Mouse (Mus musculus): ENCODE results near the gene Mgat2.
"Not testable (repeated sequence)": the region's sequence is repeated elsewhere in the genome, so short reads cannot be mapped to it uniquely, and the experiment has no call there.

The Mgat2 gene

DNA sequence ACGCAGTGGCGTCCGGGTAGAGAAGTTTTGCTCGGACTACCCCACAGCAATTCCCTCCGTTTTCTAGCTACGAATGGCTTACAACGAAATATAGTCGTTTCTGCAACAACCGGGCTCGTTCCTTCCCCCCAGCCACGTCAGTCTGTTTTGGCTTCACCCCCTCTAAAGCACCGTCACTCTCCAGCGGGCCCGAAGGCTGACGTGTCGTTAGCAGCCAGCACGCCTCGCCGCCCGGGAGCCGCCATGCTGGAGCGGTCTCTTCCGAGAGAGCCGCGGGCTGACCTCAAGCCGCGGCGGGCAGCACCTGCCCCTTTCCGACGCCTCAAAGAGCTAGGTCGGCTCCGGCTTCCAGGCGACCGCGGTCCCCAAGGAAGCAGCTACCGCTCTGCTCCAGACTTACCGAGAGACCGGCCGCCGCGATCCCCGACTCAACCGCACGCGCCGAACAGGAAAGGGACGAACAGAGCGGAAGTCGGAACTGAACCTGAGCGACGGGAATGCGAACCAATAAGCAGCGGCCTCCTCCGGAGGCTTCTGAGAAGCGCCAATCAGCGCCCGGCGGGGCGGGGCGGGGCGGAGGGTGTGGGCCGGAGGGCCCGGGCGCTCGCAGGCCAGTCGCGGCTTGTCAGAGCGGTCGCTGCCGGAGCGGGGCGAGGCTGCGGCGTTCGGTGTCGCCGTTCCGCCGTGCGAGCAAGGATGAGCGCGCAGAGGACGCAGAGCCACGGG, at the start of gene Mgat2, which contains the start of gene Rpl36al:
Mgat2 (plus strand) TSS at position 575 of the 726 bp plus-strand sequence.
Rpl36al (minus strand) TSS at position 501 of the 726 bp plus-strand sequence.
- DNase-seq, result peak; percentile 99

DNA sequence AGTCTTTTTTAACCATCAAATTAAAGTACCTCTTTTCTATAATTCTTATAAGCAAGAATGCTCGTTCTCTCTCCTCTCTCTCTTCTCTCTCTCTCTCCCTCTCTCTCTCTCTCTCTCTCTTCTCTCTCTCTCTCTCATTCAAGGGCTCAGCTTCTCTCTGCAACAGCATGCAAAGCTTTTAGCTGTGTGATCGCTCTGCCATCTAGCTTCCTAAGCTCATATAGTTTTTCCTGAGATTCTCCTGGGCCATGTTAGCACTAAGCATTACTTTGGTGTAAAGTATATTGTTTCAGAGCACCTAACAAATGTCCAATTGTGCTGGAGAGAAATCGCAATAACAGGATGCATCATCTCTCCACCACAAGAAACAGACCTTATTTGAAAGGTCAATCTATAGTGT, 44.8 kb upstream of the Mgat2 start:
- DNase-seq, result no peak

DNA sequence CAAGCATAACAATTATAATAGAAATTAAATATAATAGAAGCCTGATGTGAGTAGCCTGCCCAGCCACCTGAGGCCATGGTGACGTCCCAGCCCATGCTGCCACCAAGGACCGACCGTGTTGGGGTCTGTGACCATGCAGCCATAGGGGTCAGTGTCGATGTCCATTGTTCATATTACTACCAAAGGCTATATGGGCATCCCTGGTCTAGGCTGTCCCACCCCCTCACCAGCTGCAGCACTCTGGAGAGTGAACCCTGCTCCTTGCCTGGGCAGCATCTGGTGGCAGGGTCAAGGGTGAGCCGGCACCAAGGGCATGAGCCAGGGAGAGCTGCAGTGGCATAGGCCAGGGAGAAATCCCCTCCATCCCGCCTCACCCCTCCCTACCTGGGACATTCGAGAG, 44.1 kb upstream of the Mgat2 start:
- no peak for DNase-seq

DNA sequence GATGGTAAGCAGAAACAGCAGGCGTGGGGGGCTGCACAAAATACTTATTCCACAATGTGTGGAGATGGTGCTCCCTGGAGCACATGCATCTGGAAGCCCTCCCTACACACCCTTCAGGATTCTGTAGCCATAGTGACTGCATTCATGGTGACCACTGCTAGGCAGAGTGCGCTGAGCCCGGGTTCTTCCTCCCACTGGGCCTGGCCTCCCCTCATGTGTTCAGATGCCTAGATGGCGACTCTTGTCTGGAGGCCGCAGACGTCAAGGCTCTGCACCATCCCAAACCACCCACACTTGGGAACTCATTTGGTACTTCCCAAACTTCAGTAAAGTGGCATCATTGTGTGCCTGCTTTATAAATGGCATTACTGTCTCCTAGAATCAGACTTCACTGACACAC, 40.5 kb upstream of the Mgat2 start:
- no peak for DNase-seq

DNA sequence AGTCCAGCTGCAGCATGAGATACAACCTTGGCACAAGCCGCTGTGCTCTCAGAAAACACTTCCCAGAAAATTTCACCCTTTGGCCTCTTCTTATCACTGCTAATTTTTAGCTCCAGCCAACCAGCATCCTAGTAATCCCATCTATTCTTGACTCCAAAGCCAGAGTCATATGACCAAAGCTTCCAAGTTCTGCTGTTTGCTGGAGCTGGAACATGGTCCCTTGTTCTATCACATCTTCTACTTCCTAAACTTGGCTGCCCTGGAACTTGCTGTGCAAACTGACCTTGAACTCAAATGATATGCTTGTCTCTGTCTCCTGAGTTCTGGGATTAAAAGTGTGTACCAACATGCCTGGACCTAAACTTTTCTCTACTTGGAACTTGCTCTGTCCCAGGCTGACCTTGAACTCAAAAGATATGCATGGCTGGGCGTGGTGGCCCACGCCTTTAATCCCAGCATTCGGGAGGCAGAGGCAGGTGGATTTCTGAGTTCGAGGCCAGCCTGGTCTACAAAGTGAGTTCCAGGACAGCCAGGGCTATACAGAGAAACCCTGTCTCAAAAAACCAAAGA, 36.7 kb upstream of the Mgat2 start:
- no peak for DNase-seq

DNA sequence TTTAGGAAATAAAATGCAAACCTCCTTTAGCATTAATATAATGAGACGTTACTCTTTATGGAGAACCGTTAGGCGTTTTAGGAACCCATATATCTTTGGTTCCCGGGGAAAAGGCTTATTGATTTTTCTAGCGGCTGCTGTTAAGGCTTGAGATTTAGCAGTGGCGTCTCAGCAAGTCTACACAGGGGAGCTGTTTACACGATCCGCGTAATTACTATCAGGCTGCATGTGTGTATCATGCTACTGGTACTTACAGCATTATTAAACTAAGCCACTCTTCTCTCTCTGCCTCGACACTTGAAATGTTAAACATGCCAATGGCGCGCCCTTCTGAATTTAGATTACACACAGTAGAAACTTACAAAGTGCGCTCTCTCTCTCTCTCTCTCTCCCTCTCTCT, 33.9 kb upstream of the Mgat2 start:
- DNase-seq, result no peak

DNA sequence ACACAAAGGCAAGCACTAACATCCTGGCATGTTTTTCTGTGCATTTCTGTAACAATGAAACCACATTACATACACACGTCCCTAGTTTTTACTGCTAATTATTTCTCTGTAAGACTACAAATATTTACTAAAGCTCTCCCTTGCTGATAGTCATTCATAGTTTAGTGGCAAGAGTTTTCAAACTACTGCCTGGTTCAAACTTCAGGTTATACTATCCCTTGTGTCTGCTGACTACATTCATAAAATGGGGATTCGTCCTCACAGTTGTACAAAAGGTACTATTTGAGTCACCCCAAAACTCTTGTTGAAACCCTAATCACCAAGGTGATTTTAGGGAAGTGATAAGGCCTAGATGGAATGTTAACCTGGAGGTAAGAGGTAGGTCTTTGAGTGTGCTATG, 28.0 kb upstream of the Mgat2 start:
- no peak for DNase-seq

DNA sequence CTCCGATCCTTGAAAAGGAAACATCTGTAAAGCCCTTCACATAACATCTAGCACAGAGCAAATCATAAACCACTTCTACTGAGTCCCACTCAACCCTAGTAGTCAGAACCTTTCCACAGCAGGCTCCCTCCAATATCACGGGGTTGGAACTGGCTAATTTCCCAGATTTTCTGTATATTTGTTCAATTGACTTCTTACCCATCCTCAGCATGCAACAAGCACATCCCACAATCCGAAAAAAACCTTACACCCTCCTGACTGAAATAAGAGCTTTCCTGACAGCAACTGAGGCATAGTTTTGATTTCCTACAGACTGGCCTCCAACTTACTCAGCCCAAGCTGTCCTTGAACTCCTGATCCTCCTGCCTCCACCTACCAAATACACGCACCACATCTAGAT, 27.5 kb upstream of the Mgat2 start:
- DNase-seq, result no peak

DNA sequence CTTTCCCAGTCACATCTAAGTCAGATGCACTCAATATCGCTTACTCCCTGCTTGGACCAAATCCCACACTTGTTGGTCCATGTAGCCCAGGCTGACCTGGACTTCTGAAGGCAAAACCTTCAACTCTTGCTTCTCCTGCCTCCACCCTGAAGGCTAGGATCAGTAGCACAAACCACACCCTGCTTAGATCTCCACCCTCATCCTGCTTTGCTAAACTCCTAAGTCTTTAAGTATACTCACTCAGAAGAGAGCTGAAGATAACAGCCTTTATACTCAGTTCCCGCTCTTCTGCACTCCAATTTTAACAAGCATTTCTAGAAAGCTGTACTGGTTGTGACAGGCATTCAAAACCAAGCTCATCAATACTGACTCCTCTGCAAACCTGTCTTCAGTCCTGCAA, 26.9 kb upstream of the Mgat2 start:
- DNase-seq, result no peak

DNA sequence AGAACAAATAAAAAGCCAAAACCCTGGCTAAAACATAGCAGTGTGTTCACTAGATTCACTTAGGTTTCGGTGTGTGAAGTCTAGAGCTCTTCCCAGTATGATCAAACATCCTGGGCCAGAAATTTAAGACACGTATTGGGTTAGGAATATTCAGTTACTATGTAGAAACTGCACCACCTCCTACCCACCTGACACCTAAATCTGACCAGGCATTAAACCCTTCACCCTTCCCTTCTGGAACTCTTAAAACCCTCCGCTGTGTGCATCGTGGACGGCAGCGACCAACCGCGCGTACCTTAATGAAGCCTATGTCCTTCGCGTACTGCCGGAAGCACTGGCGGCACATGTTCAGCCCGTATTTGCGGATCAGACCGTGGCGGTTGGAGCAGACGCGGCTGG, 25.6 kb upstream of the Mgat2 start:
- no peak for DNase-seq

DNA sequence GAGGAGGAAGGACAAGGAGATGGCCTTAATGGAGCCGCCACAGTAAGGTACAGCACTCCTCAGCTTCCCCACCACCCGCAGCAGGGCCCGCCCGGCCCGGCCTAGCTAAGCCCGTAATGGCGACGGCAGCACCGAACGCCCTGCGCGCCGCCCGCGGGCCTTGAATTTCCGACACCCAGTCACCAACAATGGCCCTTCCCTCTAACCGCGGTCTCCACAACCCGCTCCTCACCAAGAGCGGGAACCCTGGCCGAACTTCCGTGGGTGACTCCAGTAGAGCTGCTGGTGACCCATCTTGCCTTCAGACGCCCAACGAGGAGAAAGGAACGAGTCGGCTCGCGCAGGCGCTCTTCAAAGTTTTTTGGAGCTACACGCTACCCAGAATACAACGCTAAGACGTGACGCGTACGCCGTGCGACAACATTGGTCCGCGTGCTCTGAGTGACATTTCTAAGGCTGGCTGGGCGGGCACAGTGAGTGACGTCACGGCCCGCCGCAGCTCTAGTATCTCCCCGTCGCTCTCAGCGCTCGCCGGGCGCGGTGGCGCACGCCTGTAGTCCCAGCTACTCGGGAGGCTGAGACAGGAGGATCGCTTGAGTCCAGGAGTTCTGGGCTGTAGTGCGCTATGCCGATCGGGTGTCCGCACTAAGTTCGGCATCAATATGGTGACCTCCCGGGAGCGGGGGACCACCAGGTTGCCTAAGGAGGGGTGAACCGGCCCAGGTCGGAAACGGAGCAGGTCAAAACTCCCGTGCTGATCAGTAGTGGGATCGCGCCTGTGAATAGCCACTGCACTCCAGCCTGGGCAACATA, 25.0 kb upstream of the Mgat2 start, which contains the start of gene Rps29:
Rps29 (minus strand) TSS at position 422 of the 813 bp plus-strand sequence.
- peak; percentile 97 to 99 for DNase-seq

DNA sequence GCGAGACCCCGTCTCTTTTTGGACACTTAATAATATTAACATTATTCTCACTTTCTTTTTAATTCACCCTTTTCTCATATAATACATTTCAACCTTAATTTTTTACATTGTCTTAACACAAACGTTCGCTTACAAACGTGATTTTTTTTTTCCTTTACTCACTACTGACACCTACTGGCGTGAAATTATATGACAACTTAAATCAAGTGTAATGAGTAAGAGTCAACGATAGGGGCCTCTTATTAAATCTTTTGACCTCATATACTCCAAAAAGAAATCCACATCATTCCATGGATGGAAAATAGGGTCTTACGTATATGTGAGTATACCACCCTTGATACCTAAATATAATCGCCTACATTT, 24.4 kb upstream of the Mgat2 start:
- no peak for DNase-seq

DNA sequence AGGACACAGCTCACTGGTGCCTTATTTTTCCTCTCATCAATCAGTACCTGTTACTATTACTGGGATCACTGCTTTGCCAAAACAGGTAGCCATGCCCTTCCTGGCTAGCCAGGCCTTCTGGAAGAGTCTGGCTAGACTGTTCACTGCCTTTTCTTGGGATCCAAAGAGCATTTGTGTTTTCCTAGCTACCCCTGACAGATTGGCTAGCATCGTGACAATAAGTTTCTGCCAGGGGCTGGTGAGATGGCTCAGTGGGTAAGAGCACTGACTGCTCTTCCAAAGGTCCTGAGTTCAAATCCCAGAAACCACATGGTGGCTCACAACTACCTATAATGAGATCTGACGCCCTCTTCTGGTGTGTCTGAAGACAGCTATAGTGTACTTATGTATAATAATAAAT, 23.3 kb upstream of the Mgat2 start:
- DNase-seq, result not testable (repeated sequence)

DNA sequence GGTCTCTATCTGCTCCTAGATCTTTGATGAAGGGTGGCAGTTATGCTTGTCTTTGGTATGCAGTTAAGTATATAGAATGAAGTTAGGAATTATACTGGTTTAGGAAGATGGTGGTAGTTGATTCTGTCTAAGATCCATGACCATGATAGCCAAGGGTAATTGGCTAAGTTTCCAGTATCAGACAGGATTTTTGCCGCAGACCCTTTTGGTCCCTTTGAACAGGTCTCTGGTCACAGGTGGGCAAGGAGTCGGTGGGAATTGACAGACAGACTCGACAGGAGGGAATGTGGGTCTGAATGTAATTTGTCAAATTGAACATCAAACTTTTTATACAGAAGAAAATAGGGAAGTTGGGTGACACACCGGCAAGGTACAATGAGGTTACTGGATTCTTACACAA, 20.4 kb upstream of the Mgat2 start:
- DNase-seq, result not testable (repeated sequence)

DNA sequence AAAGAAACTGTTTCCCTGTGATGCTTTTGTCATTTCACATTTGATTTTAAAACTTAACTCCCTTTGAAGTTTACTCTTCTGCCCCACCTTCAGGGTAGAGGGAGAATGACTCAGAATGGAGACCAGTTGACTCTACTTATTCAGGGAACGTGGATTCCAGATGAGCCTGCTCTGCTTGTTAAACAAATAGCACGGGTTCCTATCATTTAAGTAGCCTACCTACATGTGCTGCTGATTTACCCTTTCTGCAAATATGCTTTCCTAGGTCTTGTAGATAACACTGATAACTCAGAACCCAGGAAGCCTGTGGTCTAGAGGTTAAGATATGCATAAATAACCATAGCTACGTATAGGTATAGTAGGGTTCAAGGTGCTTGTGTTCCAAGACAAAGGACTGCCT, 19.1 kb upstream of the Mgat2 start:
- DNase-seq, result no peak

DNA sequence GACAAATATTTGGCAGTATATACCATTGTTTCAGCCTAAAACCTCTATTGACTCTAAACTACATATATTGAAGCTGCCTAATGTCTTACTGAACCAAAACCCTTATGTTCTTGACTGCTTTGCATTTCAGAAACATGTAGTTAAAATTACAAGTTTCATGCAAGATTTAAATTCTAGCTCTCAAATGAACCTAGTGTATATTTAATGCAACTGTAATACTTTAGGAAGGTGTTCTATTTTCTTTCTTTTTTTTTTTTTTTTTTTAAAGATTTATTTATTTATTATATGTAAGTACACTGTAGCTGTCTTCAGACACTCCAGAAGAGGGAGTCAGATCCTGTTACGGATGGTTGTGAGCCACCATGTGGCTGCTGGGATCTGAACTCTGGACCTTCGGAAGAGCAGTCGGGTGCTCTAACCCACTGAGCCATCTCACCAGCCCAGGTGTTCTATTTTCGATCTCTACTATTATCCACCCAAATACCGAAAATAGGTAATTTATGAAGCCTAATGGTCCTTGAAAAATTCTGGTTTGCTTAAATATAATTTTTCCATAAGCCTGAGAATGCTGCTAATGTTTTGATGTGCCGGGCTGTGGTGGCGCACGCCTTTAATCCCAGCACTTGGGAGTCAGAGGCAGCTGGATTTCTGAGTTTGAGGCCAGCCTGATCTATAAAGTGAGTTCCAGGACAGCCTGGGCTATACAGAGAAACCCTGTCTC, 16.9 kb upstream of the Mgat2 start:
- DNase-seq, result not testable (repeated sequence)

DNA sequence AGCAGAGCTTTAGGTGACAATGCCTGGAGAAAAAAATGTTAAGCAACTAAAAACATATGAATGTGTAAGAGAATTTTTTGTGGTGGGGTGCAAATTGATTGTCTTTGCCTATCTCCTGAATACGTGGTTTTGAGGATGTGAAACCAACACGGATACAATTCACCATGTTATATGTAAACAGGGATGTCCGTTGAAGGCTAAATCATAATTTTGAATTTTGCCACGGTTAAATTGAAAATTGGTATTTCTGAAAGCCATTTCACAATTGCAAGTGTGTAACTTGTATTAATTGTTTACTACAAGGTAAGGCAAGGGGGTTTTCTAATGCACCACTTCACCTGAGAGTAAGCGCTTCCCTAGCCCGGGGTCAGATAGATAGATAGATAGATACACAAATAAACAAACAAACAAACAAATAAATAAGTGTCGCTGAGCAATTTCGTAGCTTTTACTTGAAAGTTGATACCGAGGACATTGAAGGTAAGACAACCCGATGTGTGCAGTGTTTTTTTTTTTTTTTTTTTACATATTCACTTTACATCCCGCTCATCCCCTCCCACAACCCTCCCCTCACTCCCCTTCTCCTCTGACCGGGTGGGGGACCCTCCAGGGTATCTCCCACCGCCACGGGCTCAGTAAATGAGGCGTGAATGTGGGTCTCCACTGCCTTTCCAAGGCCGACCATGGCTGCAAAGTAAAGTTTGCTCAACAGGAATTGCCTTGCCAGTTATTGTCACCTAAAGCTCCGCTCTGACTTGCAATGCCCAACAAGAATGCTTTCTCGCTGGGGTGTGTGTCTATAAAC, 16.1 kb upstream of the Mgat2 start:
- DNase-seq, result no peak

DNA sequence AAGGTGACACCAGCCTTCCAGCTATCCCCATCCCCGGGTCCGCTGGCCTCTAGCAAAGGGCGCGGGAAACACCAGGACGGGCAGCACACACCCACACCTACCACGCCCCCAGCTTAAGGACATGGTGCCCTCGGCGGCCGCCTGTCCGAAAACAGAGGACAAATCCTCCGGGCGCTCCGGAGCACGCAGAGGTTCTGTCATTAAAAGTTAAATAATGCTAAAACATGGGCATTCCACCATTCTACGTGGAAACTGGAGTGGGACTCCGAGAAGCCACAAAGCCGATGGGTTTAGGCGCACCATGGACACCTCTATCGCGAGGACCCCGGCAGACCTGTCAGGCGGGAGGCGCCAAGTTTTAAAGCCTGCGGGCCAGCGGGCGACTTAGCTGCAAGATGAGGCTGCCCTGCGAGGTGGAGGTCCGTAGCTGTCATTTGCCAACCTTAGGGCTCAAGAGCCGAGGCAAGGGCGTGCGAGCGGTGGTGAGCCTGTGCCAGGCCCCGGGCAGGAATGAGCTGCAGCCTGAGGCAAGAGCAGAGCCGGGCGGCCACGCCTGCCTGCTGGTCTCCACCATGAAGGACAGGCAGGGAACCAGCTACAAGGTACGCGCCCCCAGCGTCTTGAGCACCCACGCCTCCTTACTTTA, 15.4 kb upstream of the Mgat2 start, which contains the start of gene Lrr1:
Lrr1 (plus strand) TSS at position 354 of the 646 bp plus-strand sequence.
- peak; percentile 87 to 89 for DNase-seq

DNA sequence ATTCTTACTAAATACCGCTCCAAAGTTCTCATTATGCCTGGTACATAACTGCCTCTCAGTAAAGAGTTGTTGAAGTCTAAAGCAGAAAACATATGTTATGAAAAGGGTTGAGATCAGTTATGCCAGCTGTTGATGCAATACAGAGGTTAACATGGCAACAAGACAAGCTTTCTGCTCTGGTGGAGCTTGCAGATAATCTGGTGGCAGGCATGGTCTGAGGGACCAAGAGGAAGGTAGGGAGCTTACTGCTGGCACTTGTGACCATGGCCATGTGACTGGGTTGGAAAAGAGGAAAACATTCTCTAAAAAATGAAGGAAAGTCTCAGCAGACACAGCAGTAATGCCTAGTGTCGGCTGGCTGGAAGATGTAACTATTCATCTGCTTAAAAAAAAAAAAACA, 12.7 kb upstream of the Mgat2 start:
- DNase-seq, result no peak

DNA sequence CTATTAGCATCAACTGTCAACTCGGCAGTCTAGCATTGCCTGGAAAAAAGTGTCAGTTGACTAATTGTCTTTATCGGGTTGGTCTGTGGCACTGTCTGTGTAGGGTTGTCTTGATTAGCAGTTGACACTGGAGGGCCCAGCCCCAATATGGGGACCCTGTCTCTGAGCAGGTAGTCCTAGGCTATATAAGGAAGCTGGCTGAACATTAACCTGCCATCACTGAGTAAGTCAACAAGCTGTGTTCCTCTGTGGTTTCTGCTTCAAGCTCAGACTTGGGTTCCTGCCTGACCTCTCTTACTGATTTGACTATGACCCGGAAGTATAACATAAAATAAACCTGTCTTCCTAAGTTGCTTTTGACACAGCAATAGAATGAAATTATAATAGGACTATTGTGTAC, 8.0 kb upstream of the Mgat2 start:
- DNase-seq, result no peak

DNA sequence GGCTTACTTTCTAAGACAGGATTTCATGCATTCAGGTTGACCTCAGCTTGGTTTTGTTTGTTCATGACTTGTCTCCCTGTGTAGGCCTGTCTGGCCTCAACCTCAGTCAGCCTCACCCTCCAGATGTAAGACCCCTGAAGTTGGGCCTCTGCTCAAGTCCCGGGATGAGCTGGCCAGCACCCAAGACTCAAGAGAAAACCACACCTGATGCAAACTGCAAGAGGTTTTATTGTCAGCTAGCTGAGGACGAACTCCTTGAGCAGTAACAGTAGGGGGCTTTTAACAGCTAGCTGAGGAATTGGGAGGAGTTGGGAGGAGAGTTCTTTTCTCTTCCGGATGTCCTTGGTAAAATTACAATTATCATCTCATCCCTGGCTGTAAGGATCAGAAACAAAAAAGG, 6.4 kb upstream of the Mgat2 start:
- DNase-seq, result no peak

DNA sequence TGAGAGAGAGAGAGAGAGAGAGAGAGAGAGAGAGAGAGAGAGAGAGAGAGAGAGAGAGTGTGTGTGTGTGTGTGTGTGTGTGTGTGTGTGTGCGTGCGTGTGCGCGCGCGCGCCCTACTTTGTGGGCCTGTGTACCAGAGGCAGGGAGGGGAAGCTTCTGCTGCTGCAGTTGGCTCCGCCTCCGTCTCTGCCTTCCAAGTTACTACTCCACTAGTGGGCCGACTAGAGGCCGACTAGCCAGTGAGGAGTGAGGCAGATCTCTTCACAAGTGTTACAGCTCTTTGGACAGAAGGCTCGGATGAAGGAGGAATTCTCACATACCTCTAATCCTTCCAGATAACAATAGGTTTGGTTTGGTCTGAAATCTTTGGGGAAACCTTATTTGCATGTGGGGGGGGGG, 4.6 kb upstream of the Mgat2 start:
- no peak for DNase-seq

Measured in lung, postnatal 4 days (tissue).